Mouse (Mus musculus): Measurements from ENCODE around the gene Dnajc16.

Gene Dnajc16

DNA sequence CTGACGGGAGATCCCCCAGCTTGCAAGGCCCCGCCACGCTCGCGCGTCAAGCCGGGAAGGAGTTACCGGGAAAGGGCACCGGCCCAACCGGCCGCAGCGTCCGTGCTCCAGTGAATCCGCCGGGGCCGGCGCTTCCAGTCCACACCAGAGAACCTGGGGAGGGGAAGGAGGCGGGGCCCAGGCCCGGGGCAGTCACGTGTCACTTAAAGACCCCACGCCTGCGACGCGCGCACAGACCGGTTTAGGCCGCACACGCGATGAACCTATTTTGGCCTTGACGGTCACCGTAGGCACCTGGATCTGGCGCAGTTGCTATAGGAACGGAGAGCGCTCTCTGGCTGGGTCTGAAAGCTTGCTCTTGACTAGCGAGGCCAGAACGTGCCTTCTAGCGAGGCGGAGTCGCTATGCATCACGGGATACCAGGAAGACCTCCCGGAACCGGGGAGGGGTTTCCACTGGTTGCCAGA is at the start of gene Dnajc16:
Gene Dnajc16, minus strand, starts transcription at position 408 of the 467 bp plus-strand sequence.
- in situ Hi-C loops (cut with MboI), result loop anchor here (5.0 kb wide), 1 partner anchor 68 kb away; the partner anchor contains the start of gene Ddi2

DNA sequence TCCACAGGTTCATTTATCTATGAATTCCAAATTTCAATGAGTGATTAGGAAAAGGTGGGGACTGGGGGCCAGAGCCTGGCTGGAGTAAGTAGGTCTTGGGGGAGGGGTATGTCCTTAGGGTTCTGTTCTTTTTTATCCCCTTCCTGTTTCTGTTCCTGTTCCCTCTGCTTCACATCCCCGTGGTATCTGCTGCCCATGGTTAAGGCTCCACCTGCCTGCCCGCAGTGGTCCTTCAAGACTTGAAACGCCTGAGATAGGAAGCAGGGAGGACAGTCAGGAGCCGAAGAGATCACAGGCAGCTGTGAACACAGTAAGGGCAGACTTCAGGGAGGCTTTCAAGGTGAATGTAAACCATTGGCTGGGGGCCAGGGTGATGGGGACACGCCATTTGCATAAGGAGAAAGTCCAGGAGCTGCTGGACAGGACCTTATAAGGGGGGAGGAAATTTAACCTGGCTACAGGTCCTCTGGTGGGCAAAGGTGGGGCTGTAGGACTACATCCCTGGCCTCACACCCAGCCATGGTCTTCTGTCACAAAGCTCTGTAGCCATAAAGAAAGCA is 43.9 kb upstream of the Dnajc16 start:
- in situ Hi-C loops (cut with MboI), result no loop called here

DNA sequence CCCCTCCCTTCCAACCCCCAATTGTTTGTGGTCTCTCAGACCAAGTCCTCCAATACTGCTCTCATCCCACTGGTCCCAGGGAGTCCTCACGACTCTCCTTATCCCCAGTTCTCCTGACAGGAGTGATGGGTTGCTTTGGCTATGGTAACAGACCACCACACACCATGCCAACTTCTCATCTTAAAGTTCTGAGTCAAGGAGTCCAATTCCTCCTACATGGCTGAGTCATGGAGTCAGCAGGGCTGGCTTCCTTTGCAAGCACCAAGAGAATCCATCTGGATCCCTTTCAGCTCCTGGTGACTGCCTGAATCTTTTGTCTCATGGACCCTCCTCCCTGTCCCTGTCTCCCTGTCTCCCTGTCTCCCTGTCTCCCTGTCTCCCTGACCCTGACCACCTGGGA is 43.2 kb upstream of the Dnajc16 start:
- in situ Hi-C loops (cut with MboI), result no loop called here

DNA sequence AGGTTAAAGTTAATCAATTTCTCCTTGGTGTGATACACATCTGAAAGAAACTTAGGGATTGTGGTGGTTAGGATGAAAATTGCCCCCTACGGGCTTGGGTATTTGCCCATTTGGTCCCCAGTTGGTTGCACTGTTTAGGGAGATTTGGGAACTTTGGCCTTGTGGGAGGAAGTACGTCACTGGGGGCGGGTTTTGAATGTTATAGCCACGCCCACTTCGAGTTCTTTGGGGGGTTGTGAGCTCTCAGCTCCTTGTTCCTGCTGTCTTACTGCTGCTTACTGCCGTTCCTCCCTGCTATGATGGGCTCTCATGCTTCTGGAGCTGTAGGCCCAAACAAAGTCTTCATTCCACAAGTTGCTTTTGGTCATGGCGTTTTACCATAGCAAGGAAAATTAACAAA is 40.6 kb upstream of the Dnajc16 start:
- in situ Hi-C loops (cut with MboI), result no loop called here

DNA sequence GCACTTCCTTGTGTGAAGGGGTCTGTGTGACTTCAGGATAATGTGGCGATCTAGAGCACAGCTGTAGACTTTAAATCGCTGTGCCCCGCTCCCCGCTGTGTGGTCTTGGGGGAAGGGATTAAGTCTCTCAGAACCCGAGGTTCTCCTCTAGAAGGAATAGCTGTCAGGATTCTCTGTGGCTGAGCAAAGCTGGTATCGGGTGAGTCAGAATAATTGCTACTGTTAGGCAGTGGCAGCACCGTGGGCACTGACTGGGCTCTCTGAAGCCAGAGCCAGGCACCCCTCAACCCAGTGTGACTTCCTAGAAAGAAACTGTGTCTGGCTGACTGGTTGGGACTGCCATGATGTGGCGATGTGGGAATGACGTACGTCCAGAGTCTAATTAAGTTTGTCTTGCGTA is 39.6 kb upstream of the Dnajc16 start:
- in situ Hi-C loops (cut with MboI), result no loop called here

DNA sequence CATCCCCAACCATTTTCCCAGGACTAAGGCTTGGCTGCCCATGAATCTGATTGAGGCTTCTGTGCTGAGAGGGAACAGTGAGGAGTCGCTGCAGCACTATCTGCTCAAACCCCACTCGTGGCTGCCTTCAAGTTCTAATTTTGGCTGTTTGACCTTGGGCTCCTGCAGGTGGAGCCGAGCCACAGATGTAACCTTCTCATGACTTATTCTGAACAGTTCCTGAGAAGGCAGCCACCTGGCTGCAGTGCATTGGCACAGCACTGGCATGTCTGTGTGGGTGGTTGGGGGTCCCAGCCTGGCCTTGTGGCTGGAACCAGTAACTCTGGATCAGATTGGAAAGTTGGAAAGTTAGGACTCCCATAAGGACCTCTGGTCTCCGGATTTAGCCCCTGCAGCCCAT is 37.4 kb upstream of the Dnajc16 start:
- in situ Hi-C loops (cut with MboI), result no loop called here

DNA sequence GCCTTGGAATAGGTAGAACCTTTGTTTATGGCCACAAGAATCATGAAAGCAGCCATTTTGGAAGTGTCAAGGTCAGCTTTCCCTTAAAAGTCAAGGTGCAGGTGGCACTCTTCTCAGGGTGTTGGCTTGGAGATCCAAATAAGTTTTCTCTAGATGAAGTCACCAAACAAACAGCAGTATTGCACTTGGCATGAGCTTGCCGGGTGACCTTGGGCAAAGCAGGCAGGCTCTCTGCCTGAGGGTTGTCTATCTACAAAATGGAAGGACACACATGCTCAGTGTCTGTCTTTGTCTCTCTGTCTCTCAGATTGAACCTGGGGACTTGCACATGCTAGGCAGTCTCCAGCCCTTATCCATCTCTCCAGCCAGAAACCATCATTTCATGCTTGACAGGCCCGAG is 36.7 kb upstream of the Dnajc16 start:
- in situ Hi-C loops (cut with MboI), result no loop called here

DNA sequence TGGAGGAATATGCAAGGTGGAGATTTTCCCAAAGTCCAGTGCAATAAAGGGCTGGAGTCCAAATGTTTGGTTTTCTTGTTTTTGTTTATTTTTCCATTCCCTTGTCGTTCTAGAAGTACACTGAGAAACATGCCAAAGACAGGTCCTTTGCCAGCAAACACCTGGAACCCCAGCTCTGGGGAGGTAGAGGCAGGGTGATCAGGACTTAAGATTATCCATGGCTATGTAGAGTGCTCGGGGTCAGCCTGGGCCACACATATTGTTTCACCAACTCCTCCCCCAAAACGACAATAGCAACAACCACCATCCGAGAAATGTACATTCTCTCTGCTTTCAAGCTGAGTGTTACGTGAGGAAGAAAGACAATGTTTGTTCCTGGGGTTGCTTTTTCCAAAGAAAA is 35.3 kb upstream of the Dnajc16 start, which contains the start of gene Cela2a:
Gene Cela2a, minus strand, starts transcription at position 101 of the 400 bp plus-strand sequence.
- in situ Hi-C loops (cut with MboI), result no loop called here

DNA sequence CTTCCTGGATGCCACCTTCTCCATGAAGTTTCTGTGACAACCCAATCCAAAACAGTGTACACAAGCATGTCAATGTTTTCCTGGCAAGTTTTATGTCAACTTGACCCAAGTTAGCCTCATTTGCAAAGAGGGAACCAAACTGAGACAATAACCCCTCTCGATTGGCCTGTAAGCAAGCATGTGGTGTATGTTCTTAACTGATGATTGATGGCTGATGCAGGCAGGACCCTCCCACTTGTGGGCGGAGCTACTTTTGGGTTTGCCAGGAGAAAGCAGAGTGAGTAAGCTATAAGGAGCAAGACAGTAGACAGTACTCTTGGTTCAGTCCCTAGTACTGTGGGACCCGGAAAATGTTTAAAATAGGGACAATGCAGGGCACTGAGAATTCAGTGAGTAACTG is 32.2 kb upstream of the Dnajc16 start:
- in situ Hi-C loops (cut with MboI), result no loop called here

DNA sequence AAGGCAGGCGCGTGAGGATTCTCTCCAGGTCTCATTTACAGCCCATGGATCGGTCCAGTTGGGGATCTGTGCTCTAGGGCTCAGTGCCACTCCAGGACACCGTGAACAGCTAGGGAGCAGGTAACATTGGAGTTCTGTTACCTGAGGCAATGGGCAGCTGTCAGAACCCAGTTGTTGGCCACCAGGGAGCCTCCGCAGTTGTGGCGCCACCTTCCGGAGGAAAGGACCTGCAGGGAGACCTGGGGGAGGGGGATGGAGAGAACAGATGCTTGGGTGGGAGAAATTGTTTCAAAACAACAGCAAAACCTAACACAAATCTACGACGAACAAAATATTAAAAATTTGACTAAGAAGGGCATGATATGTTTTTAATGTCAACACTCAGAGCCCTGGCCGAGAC is 31.4 kb upstream of the Dnajc16 start:
- in situ Hi-C loops (cut with MboI), result no loop called here

DNA sequence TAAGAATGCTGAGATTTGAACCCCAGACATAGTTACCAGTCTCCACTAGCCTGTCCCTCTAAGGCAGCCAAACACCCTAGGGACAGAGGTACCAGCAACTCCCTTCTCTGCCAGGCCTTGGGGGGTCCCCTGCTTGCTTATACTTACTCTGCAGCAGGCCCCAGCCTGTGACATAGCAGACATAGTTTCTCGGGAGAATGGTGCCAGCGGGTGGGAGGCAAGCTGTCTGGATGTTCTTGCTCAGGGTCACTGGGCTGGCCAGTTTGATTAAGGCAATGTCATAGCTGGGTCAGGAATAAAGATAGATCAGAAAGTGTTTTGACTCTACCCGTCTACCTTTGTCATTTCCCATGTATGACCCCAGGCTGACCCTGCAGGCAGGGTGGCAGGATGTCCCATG is 30.4 kb upstream of the Dnajc16 start:
- in situ Hi-C loops (cut with MboI), result no loop called here

DNA sequence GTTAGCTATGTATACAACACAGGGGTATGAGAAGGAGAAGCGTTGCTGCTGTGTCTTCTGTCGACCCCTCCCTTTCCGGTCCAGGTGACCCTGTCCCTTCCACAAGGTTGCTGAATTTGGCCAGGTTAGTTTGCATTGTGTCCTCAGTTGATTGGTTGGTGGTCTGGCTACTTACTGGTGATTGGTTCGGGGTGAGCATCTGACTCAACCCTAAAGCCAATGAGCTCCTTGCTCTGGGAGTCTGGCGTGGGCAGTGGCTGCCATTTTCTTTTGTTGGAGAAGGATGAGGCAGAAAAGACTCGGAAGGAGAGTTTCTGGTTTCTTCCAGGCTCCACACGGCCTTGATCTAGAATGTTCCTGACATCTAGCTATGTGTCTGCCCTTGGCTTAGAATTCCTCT is 28.6 kb upstream of the Dnajc16 start:
- in situ Hi-C loops (cut with MboI), result no loop called here

DNA sequence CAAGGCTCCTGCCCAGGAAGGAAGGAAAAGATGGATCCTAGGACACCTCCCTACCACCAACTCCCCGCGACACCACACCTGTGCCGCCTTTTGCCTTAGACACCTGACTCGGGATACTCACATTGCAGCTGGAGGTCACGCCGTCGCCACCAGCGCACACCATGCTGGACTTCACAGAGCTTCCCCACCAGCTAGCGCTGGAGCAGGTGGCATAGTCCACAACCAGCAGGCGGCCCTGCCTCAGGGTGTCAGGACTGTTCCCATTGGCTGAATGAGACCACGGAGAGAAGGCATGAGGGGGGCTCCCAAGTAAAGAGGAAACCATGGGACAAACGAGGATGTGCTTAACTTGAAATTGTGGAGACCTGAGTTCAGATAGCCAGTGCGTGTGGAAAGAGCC is 28.1 kb upstream of the Dnajc16 start:
- in situ Hi-C loops (cut with MboI), result no loop called here

DNA sequence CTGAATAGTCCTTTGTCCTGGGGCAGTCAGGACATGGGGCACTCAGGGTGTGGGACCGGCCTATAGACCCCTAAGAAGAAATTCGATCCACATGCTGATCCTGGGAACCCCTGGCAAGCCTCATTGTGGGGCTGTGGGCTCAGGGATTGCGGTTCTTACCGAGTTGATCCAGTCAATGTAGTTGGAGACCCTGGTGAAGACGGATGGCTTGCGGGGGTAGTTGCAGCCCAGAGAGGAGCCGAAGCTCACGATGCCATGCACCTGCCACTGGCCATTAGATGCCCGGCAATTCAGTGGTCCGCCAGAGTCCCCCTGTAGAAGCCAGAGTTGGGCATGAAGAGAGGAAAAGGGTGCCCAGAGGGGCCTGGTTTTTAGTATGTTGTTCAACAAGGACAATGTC is 27.0 kb upstream of the Dnajc16 start:
- in situ Hi-C loops (cut with MboI), result no loop called here

DNA sequence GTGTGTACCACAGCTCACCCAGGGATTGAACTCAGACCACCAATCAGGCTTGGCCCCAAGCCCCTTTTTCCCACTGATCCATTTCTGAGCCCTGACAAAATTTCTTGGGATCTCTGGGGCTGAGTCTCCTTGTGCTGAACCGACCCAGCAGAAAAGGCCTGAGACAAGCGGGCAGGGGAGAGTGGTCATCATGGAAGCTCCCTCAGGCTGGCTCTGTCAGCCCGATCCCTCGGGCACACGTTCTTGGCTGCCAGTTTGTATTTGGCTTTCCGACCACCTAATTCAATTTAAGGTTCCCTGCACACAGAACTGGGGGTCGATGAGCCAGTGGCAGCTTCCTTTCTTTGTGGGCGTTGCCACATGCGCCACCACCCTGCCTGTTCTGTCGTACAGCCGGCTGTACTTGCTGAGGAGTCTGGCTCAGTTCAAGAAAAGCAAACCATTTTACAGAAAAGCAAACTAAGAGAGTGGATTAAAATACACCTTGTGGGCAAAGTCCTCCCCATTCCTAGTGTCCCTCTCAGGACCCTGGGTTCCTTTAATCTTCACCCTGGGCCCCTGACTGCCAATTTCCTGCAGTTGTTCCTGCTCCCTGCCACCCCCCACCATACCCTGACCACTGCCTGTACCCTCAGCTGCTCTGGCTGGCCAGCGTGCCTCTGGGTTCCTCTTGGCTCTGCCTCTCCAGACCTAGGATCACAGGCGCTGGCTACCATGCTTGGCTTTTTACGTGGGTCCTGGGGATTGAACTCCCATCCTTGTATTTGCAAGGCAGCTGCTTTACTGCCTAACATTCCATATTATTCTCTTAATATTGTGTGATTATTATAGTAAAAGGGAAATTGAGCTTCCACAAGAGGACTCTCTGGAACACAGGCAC is 26.3 kb upstream of the Dnajc16 start:
- in situ Hi-C loops (cut with MboI), result no loop called here

DNA sequence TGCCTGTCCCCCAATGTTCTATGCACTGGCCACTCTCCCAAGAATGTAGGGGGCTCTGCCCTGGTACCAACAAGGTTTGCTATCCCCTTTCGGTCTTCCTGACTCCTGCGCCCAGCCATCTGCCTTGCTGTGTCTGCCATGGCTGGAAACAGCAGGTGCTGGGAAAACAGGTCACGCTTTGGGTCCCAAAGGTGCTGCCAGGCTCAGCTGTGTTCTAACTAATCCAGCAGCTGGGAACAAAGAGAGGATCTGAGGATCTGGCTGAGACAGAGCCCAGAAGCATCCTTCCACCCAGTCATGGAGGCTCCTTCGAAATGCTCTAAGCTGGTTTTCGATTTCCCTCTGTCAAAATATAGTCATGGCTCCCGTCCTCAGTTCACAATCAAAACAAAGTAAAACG is 25.5 kb upstream of the Dnajc16 start:
- in situ Hi-C loops (cut with MboI), result no loop called here

DNA sequence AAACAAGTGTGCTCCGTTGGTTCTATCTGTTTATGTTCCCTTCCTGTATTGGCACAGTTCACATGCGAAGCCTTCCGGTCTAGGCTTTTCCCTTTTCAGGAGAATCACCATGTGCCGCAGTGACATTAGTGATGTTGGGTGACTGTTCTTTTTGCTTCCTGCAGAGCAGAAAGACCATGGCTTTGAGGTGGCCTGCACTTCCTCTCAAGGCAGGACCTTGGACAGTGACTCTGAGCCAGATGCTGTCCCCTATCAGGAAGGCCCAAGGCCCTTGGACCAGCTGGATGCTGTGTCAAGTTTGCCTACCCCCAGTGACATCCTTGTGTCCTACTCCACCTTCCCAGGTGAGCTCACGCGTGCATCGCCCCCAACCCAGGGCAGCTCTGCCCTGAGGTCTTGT is 20.6 kb upstream of the Dnajc16 start:
- in situ Hi-C loops (cut with MboI), result no loop called here

DNA sequence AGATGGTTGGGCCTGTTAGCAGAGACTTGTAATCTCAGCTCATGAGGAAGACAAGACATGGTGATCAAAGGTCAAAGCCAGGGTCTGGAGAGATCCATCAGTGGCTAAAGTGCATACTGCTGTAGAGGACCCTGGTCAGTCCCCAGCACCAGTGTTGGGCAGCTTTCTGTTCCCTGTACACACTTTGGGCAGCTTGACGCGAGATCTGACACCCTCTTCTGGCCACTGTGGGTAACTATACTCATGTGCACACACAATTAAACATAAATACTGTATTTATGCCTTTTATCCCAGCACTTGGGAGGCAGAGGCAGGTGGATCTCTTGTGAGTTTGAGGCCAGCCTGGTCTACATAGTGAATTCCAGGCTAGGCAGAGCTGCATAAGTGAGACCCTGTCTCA is 20.2 kb upstream of the Dnajc16 start:
- in situ Hi-C loops (cut with MboI), result no loop called here

DNA sequence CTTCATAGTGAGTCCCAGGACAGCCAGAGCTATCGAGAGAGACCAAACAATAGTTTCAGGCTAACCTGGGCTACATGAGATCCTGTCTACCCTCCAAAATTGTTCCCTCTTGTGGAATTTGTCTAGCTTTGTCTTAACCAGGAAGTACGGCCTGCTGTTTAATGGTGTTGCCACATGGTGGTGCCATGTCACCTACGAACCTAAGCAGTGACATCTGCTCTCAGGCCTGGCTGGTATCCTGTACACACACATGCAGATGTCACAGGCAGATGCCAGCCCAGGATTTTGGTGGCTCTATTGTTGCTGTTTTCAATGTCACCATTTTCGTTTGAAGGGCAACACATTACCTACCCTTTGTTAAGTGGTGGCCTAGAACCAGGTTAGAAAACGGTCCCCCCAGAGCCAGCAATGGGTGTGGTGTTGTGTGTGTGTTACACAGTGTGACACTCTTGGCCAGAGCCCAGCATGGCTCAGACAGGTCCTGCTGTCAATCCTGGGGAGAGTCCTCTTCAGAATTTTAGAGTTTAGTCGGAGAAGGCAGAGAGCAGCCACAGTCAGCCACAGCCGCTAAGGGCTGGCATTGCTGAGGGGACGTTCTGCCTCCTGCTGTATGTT is 19.2 kb upstream of the Dnajc16 start:
- in situ Hi-C loops (cut with MboI), result no loop called here

DNA sequence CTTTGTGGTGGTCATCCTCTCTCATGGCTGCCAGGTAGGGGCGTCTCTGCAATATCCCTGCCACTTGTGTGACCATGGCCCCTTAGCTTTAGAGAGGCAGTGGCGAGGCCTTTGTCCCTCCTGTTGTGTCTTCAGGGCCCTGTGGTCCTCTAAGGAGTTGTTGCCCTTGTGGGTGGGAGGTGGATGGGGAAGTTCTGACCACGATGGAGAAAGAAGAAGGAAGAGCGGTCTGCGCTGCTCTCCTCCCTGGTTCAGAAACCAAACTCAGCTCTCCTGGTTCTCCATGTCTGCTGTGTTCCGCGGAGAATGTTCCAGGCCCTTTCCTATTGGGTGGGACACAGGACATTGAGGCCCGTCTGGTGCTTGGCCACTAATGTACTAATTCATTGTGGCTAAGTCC is 15.2 kb upstream of the Dnajc16 start:
- in situ Hi-C loops (cut with MboI), result no loop called here

DNA sequence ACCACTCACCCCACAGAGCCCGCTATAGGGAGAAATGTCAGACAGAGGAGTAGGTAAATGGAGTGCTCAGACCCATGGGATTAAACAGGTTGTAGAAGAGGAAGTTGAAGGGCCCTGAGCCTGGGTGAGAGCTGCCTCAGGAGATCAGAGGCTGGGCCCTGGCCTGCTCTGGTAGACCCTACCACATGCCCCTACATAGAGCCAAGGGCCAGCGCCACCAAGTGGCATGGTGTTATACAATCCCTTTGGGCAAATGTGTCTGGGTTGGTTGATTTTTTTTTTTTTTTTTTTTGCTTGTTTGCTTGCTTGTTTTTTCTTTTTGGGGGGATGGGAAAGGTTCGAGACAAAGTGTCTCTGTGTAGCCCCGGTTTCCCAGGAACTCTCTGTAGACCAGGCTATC is 13.4 kb upstream of the Dnajc16 start:
- in situ Hi-C loops (cut with MboI), result no loop called here

DNA sequence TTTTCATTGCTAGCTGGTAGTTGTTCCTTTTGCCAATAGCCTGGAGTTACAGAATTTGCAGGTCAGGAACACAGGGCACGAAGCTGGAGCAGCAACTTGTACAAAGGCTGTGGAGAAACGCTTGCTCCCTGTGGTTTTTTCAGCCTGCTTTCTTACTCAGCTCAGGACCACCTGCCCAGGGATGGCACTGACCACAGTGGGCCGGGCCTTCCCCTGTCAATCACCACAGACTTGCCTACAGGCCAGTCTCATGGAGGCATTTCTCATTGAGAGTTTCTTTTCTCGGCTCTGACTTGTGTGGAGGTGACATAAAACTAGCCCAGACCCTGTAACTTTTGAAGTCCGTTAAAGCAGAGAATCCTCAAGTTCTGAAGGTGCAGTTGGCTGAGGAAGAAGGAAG is 6.8 kb upstream of the Dnajc16 start:
- in situ Hi-C loops (cut with MboI), result no loop called here

DNA sequence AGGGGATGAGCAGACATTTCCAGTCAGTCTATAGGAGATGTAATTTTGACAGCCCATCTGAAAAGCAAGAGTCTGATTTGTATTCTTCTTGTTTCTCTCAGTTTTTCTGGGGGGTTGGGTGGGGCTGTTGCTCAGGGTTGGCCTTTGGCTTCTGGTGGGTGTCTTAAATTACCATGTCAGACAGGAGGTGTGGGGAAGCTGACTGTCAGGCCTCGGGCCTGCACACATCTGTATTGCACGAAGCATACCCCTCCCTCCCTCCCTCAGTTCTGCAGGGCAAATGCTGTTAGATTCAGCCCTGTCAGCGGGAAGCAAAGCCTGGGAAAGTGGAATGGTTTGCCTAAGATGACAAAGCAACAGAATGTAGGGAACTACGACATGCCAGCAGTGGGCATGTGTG is 6.2 kb upstream of the Dnajc16 start:
- in situ Hi-C loops (cut with MboI), result no loop called here

Measured in mature B cell (primary cell).